Comparison of ENCODE assay signal across 15 mouse cellular contexts in genomic region chr2:171363381-171363780, GRCm38 (mm10).
"Had no signal": no experiment of that assay in that cellular context is flagged by ENCODE, and none has a peak within 500 bp of the region (broad histone marks: within the 10 kb centered on the region; RNA-seq: fewer than 3 reads in every experiment).

No protein-coding gene starts in this region.

- DNase-seq: heart, postnatal 14 days; heart, postnatal 36 days; heart, postnatal 4 days; kidney, adult 11 months; kidney, adult 18-20 months; kidney, adult 2 months; kidney, adult 8-10 months; kidney, adult 9 months; kidney, postnatal 10 days; kidney, postnatal 14 days; kidney, postnatal 25 days; kidney, postnatal 36 days; kidney, postnatal 4 days; layer of hippocampus, adult 9-11 months; layer of hippocampus, postnatal 36 days had no signal
